Mouse (Mus musculus): ENCODE results near the gene Spata13. TPM values are rescaled to one million over a fixed set of nuclear protein-coding genes. Genes with fewer than 3 reads are reported as not detected.

Gene Spata13
- polyA plus RNA-seq, 1 experiment from 2014 or later = 66.0 TPM

DNA sequence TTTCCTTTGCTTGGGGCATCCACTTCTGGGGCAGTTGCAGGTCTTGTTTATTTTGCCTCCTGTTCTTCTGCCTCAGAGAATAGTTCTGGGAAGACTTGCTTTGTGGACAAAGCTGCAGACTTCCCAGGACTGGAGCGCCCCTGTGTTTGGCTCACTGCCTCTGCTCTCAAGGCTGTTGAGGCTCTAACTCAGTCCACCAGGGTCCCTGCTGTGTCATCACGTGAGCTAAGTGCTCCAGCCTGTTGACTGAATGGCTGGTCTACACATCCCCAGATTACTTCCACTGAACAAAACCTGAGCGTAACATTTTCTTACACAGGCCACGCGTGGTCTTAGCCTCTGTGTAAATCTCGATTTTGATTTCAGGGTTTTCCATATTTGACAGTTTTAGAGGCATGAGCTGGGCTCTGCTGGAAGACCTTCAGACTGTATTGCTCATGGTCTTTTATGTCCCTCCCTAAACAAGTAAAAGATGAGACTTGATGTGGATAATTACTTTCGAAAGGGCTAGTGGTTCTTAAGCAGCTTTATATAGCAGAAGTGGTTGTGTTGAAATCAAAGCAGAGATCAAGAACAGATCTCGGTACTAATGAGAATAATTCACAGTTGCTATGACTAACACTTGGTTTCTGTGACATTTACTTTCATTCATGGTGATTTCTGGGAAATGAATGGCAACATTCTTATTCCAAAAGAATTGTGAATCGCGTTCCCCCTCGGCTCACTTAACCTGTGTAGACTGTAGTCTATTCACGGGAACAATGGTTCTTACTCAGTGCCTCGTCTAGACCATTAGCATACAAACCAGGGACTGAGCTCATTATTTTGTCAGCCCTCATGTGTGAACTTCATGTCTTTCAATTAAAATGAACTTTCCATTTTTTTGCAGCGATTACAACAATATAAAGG, 119.3 kb downstream of the Spata13 start:
- WGBS = 83% methylated on average over 14 of the region's 14 CpGs
- H3K27me3 ChIP-seq (ENCODE audit: control insufficient read depth, insufficient read depth, low read length) = no peaks in the 10 kb centered on the region

GRCm38 (mm10) chr14:60753801-60754126, 120.0 kb downstream of the Spata13 start:
- DNase-seq (ENCODE audit: low spot score, missing footprints) = no peak
- Histone ChIP-seq H3K9ac (ENCODE audit: low read length) (no peak overlapping the region), H3K27me3 (ENCODE audit: control insufficient read depth, insufficient read depth, low read length) (no peaks in the 10 kb centered on the region), H3K4me3 (ENCODE audit: low read depth, low read length) (no peak overlapping the region), H3K4me1 (ENCODE audit: control insufficient read depth, insufficient read depth, low read length) (no peaks in the 10 kb centered on the region; the same call in 1 of the 2 replicates), H3K9me3 (ENCODE audit: control insufficient read depth, low read length) (no peaks in the 10 kb centered on the region), H3K27ac (ENCODE audit: low read depth, low read length) (no peak overlapping the region), H3K4me2 (no peak overlapping the region), H3K36me3 (ENCODE audit: control insufficient read depth, insufficient read depth, low read length) (peaks cover 42% of the 10 kb centered on the region)
- 94% methylated on average over 10 of the region's 10 CpGs for WGBS
- no peak for ATAC-seq (ENCODE audit: low FRiP score)

More for the DNA sequence above, 119.3 kb downstream of the Spata13 start:
- Histone ChIP-seq H3K9me3 (ENCODE audit: control insufficient read depth, low read length) (no peaks in the 10 kb centered on the region), H3K9ac (ENCODE audit: low read length) (no peak overlapping the region), H3K4me1 (ENCODE audit: control insufficient read depth, insufficient read depth, low read length) (no peaks in the 10 kb centered on the region; the same call in 1 of the 2 replicates), H3K27ac (ENCODE audit: low read depth, low read length) (0 out of 2 replicates have a peak overlapping the region, but pooled peaks have one; percentile 9), H3K4me2 (no peak overlapping the region), H3K4me3 (ENCODE audit: low read depth, low read length) (no peak overlapping the region), H3K36me3 (ENCODE audit: control insufficient read depth, insufficient read depth, low read length) (peaks cover 41% of the 10 kb centered on the region)
- DNase-seq (ENCODE audit: low spot score, missing footprints) = peak; percentile 67
- no peak for ATAC-seq (ENCODE audit: low FRiP score)

- ATAC-seq (ENCODE audit: low FRiP score) (no peak), DNase-seq (ENCODE audit: low spot score, missing footprints) (no peak)
- Histone ChIP-seq H3K9me3 (ENCODE audit: control insufficient read depth, low read length) (no peaks in the 10 kb centered on the region), H3K27me3 (ENCODE audit: control insufficient read depth, insufficient read depth, low read length) (no peaks in the 10 kb centered on the region), H3K4me1 (ENCODE audit: control insufficient read depth, insufficient read depth, low read length) (no peaks in the 10 kb centered on the region; the same call in 1 of the 2 replicates), H3K4me3 (ENCODE audit: low read depth, low read length) (no peak overlapping the region), H3K4me2 (no peak overlapping the region), H3K27ac (ENCODE audit: low read depth, low read length) (no peak overlapping the region), H3K36me3 (ENCODE audit: control insufficient read depth, insufficient read depth, low read length) (peaks cover 42% of the 10 kb centered on the region), H3K9ac (ENCODE audit: low read length) (no peak overlapping the region)
- whole genome bisulfite sequencing = 97% methylated on average over 5 of the region's 5 CpGs
Measured at GRCm38 (mm10) chr14:60754656-60755055, 120.9 kb downstream of the Spata13 start.

DNA sequence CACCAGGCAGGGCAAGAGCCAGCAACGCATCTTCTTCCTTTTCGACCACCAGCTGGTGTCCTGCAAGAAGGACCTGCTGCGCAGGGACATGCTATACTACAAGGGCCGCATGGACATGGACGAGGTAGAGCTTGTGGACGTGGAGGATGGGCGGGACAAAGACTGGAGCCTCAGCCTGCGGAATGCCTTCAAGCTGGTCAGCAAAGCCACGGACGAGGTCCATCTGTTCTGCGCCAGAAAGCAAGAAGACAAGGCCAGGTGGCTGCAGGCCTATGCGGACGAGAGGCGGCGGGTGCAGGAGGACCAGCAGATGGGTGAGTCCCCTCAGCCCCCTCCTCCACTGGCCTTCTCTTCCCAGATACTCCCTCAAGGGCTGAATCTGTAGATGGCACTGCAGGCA, 122.5 kb downstream of the Spata13 start:
- 97% methylated on average over 15 of the region's 15 CpGs for WGBS
- H3K9ac ChIP-seq (ENCODE audit: low read length) = no peak overlapping the region
- H3K4me3 ChIP-seq (ENCODE audit: low read depth, low read length) = no peak overlapping the region
- peaks cover 50% of the 10 kb centered on the region for H3K36me3 ChIP-seq (ENCODE audit: control insufficient read depth, insufficient read depth, low read length)
- H3K27ac ChIP-seq (ENCODE audit: low read depth, low read length) = no peak overlapping the region
- H3K4me1 ChIP-seq (ENCODE audit: control insufficient read depth, insufficient read depth, low read length) = no peaks in the 10 kb centered on the region; the same call in 1 of the 2 replicates
- no peak overlapping the region for H3K4me2 ChIP-seq
- H3K27me3 ChIP-seq (ENCODE audit: control insufficient read depth, insufficient read depth, low read length) = no peaks in the 10 kb centered on the region
- DNase-seq (ENCODE audit: low spot score, missing footprints) (no peak), ATAC-seq (ENCODE audit: low FRiP score) (no peak)
- no peaks in the 10 kb centered on the region for H3K9me3 ChIP-seq (ENCODE audit: control insufficient read depth, low read length)

DNA sequence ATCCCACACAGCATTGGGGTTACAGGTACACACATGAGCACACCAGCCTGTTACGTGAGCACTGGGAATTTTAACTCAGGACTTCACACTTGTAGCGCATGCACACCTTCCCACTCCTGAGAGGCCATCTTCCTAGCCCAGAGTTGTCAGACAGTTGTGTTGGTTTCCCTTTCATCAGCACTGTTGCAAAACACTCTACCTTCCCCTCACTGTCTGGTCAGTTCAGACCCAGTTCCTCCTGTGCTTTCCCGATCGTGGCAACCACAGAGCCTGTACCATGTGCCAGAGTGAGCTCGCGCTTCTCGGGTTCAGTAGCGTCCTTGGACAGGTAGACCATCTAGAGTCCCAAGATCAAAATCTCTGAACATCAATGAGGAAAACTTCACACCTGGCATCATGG, 123.5 kb downstream of the Spata13 start:
- no peaks in the 10 kb centered on the region for H3K27me3 ChIP-seq (ENCODE audit: control insufficient read depth, insufficient read depth, low read length)
- H3K9ac ChIP-seq (ENCODE audit: low read length) = no peak overlapping the region
- H3K9me3 ChIP-seq (ENCODE audit: control insufficient read depth, low read length) = no peaks in the 10 kb centered on the region
- H3K27ac ChIP-seq (ENCODE audit: low read depth, low read length) = no peak overlapping the region
- H3K4me2 ChIP-seq = no peak overlapping the region
- no peaks in the 10 kb centered on the region; the same call in 1 of the 2 replicates for H3K4me1 ChIP-seq (ENCODE audit: control insufficient read depth, insufficient read depth, low read length)
- peaks cover 51% of the 10 kb centered on the region for H3K36me3 ChIP-seq (ENCODE audit: control insufficient read depth, insufficient read depth, low read length)
- 94% methylated on average over 8 of the region's 8 CpGs for WGBS
- ATAC-seq (ENCODE audit: low FRiP score) (no peak), DNase-seq (ENCODE audit: low spot score, missing footprints) (no peak)
- no peak overlapping the region for H3K4me3 ChIP-seq (ENCODE audit: low read depth, low read length)

- H3K9me3 ChIP-seq (ENCODE audit: control insufficient read depth, low read length) = no peaks in the 10 kb centered on the region
- H3K4me3 ChIP-seq (ENCODE audit: low read depth, low read length) = no peak overlapping the region
- ATAC-seq (ENCODE audit: low FRiP score) (no peak), DNase-seq (ENCODE audit: low spot score, missing footprints) (no peak)
- H3K4me1 ChIP-seq (ENCODE audit: control insufficient read depth, insufficient read depth, low read length) = no peaks in the 10 kb centered on the region; the same call in 1 of the 2 replicates
- no peaks in the 10 kb centered on the region for H3K27me3 ChIP-seq (ENCODE audit: control insufficient read depth, insufficient read depth, low read length)
- WGBS = 97% methylated on average over 7 of the region's 7 CpGs
- no peak overlapping the region for H3K4me2 ChIP-seq
- peaks cover 51% of the 10 kb centered on the region for H3K36me3 ChIP-seq (ENCODE audit: control insufficient read depth, insufficient read depth, low read length)
- H3K9ac ChIP-seq (ENCODE audit: low read length) = no peak overlapping the region
- no peak overlapping the region for H3K27ac ChIP-seq (ENCODE audit: low read depth, low read length)
Measured at GRCm38 (mm10) chr14:60757722-60758121, 123.9 kb downstream of the Spata13 start.

DNA sequence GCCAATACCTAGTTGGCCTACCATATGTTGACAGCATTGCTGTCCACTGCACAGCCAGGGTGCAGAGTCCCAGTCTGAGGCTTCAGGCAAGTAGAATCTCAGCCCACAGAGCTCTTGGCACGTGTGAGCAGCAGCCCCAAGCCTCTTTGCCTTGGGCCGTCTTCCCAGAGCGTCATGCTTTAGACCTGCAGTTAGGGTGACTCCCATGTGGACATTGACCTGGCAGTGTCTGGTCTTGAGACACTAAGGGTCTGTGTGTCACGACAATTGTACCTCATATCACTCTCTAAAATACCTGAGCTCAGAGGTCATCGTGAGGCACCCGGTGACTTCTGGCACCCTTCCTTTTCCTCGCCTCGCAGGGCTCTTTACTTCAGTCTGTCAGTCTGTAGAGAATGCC, 125.3 kb downstream of the Spata13 start:
- H3K4me2 ChIP-seq = no peak overlapping the region
- no peak overlapping the region for H3K9ac ChIP-seq (ENCODE audit: low read length)
- no peaks in the 10 kb centered on the region for H3K9me3 ChIP-seq (ENCODE audit: control insufficient read depth, low read length)
- DNase-seq (ENCODE audit: low spot score, missing footprints) = no peak
- H3K4me1 ChIP-seq (ENCODE audit: control insufficient read depth, insufficient read depth, low read length) = no peaks in the 10 kb centered on the region
- no peak overlapping the region for H3K27ac ChIP-seq (ENCODE audit: low read depth, low read length)
- 95% methylated on average over 8 of the region's 8 CpGs for WGBS
- no peak for ATAC-seq (ENCODE audit: low FRiP score)
- no peaks in the 10 kb centered on the region for H3K27me3 ChIP-seq (ENCODE audit: control insufficient read depth, insufficient read depth, low read length)
- H3K36me3 ChIP-seq (ENCODE audit: control insufficient read depth, insufficient read depth, low read length) = peaks cover 46% of the 10 kb centered on the region
- no peak overlapping the region for H3K4me3 ChIP-seq (ENCODE audit: low read depth, low read length)

- Histone ChIP-seq H3K9me3 (ENCODE audit: control insufficient read depth, low read length) (no peaks in the 10 kb centered on the region), H3K27ac (ENCODE audit: low read depth, low read length) (no peak overlapping the region), H3K9ac (ENCODE audit: low read length) (no peak overlapping the region), H3K27me3 (ENCODE audit: control insufficient read depth, insufficient read depth, low read length) (no peaks in the 10 kb centered on the region), H3K4me2 (no peak overlapping the region), H3K36me3 (ENCODE audit: control insufficient read depth, insufficient read depth, low read length) (peaks cover 31% of the 10 kb centered on the region), H3K4me1 (ENCODE audit: control insufficient read depth, insufficient read depth, low read length) (no peaks in the 10 kb centered on the region), H3K4me3 (ENCODE audit: low read depth, low read length) (no peak overlapping the region)
- ATAC-seq (ENCODE audit: low FRiP score) = no peak
- no peak for DNase-seq (ENCODE audit: low spot score, missing footprints)
- WGBS = 78% methylated on average over 10 of the region's 10 CpGs
Measured at GRCm38 (mm10) chr14:60761801-60762200, 128.0 kb downstream of the Spata13 start.

- H3K9me3 ChIP-seq (ENCODE audit: control insufficient read depth, low read length) = no peaks in the 10 kb centered on the region
- WGBS = 86% methylated on average over 7 of the region's 7 CpGs
- no peak overlapping the region for H3K4me3 ChIP-seq (ENCODE audit: low read depth, low read length)
- peaks cover 26% of the 10 kb centered on the region for H3K36me3 ChIP-seq (ENCODE audit: control insufficient read depth, insufficient read depth, low read length)
- ATAC-seq (ENCODE audit: low FRiP score) (no peak), DNase-seq (ENCODE audit: low spot score, missing footprints) (no peak)
- no peaks in the 10 kb centered on the region for H3K4me1 ChIP-seq (ENCODE audit: control insufficient read depth, insufficient read depth, low read length)
- H3K4me2 ChIP-seq = no peak overlapping the region
- no peak overlapping the region for H3K27ac ChIP-seq (ENCODE audit: low read depth, low read length)
- no peaks in the 10 kb centered on the region for H3K27me3 ChIP-seq (ENCODE audit: control insufficient read depth, insufficient read depth, low read length)
- H3K9ac ChIP-seq (ENCODE audit: low read length) = no peak overlapping the region
Measured at GRCm38 (mm10) chr14:60762754-60763153, 129.0 kb downstream of the Spata13 start.
